Mouse (Mus musculus): ENCODE data around the gene Ttc41. TPM values are rescaled to one million over a fixed set of nuclear protein-coding genes. Genes with fewer than 3 reads are reported as not detected.

Gene Ttc41
- polyA plus RNA-seq, 1 experiment from 2014 or later, result 2.2 TPM

DNA sequence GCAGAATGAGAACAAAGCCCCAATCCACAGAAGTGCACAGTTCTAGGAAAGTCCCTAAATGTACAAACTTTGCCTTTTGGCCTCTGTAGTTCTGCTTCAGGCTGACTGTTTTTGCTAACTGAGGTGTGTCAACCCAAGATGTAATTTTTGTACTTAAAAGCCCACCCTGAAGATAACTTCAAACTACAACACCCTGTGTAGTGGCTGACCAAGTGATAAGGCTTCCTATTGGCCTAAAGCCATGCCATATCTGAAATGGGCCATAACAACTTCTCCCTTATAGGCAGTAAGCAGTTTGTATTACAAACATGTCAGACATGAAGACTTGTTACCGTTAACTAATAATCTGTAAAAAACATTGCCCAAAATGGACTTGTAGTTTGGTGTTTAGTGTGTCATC, 52.1 kb downstream of the Ttc41 start:
- WGBS, result 96% methylated on average over 1 of the region's 1 CpGs
- H3K4me1 ChIP-seq, result peaks cover 12% of the 10 kb centered on the region
- no peak for ATAC-seq (ENCODE audit: low FRiP score)
- no peaks in the 10 kb centered on the region for H3K36me3 ChIP-seq
- H3K27ac ChIP-seq (replicated peaks), result no peak overlapping the region
- H3K4me3 ChIP-seq (replicated peaks), result no peak overlapping the region
- no peak overlapping the region for H3K9ac ChIP-seq (replicated peaks)
- no peak overlapping the region for H3K4me2 ChIP-seq
- no peaks in the 10 kb centered on the region for H3K27me3 ChIP-seq (replicated peaks)
- no peaks in the 10 kb centered on the region for H3K9me3 ChIP-seq (replicated peaks)

GRCm38 (mm10) chr10:86758211-86758610, 52.6 kb downstream of the Ttc41 start:
- Histone ChIP-seq H3K27ac (replicated peaks) (no peak overlapping the region), H3K27me3 (replicated peaks) (no peaks in the 10 kb centered on the region)

GRCm38 (mm10) chr10:86761236-86761635, 55.6 kb downstream of the Ttc41 start:
- Histone ChIP-seq H3K9me3 (replicated peaks) (no peaks in the 10 kb centered on the region), H3K27ac (replicated peaks) (no peak overlapping the region), H3K27me3 (replicated peaks) (no peaks in the 10 kb centered on the region), H3K36me3 (no peaks in the 10 kb centered on the region), H3K9ac (replicated peaks) (no peak overlapping the region), H3K4me2 (no peak overlapping the region), H3K4me3 (replicated peaks) (no peak overlapping the region), H3K4me1 (peaks cover 12% of the 10 kb centered on the region)
- peak; percentile 28; the same call in 1 of the 2 replicates for ATAC-seq (ENCODE audit: low FRiP score)
- 61% methylated on average over 1 of the region's 1 CpGs for WGBS

More at GRCm38 (mm10) chr10:86758211-86758610, 52.6 kb downstream of the Ttc41 start:
- no peaks in the 10 kb centered on the region for H3K36me3 ChIP-seq
- WGBS, result 89% methylated on average over 6 of the region's 6 CpGs
- H3K4me1 ChIP-seq, result peaks cover 12% of the 10 kb centered on the region
- no peak overlapping the region for H3K4me2 ChIP-seq
- ATAC-seq (ENCODE audit: low FRiP score), result no peak
- no peak overlapping the region for H3K9ac ChIP-seq (replicated peaks)
- H3K4me3 ChIP-seq (replicated peaks), result no peak overlapping the region
- no peaks in the 10 kb centered on the region for H3K9me3 ChIP-seq (replicated peaks)

DNA sequence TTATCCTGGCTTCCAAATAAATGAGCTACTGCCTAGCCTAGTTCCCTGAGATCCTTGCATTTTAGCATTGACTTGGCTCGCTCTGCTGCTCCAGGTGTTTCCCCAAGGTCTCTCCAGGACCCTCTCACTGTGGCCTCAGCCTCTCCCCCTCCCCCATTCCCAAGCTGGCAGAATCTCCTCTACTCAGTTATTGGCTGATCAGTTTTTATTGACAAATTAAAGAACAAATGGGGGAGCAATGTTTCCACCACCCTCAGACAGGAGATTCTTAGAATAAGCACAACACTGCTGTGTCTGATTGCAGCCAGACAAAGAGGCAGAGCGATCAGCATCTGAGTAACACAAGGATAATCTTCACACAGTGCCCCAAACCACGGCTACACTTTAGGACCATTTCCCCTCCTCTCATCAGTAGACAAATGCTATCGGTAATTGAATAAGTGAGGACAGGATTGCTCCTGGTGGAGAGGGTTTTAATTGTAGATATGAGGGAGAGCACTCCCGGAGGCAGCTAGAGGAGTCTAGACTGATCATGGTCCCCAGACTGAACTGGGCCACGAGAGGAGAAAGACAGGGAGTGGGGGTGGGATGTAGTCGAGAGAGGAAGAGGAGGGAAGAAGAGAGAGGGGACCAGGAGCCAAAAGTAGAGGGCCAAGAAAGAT, 56.2 kb downstream of the Ttc41 start:
- H3K4me3 ChIP-seq (replicated peaks), result no peak overlapping the region
- peaks cover 12% of the 10 kb centered on the region for H3K4me1 ChIP-seq
- no peak overlapping the region for H3K9ac ChIP-seq (replicated peaks)
- peak; percentile 88 for ATAC-seq (ENCODE audit: low FRiP score)
- WGBS, result 19% methylated on average over 7 of the region's 7 CpGs
- H3K27ac ChIP-seq (replicated peaks), result peak overlapping the region; percentile 63
- no peaks in the 10 kb centered on the region for H3K27me3 ChIP-seq (replicated peaks)
- no peak overlapping the region for H3K4me2 ChIP-seq
- H3K36me3 ChIP-seq, result no peaks in the 10 kb centered on the region
- no peaks in the 10 kb centered on the region for H3K9me3 ChIP-seq (replicated peaks)

DNA sequence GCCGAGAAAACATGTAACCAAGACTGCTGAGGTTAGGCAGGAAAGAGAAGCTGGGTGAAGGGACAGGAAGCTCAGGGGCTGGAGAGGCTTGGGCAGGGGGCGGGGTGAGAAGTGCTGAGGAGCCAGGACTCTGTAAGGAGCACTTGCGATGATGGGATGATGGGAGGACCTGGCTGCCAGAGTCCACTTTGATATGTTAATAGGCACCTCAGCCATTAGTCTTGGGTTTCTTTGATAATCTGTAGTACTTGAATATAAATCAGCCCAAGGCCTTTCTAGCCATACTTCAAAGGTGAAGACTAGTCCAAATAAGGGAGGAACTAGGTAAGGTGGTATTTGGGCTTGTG, 56.7 kb downstream of the Ttc41 start:
- Histone ChIP-seq H3K36me3 (no peaks in the 10 kb centered on the region), H3K4me2 (no peak overlapping the region), H3K27ac (replicated peaks) (peak overlapping the region; percentile 63), H3K9ac (replicated peaks) (no peak overlapping the region), H3K27me3 (replicated peaks) (no peaks in the 10 kb centered on the region), H3K4me3 (replicated peaks) (no peak overlapping the region), H3K4me1 (peaks cover 12% of the 10 kb centered on the region), H3K9me3 (replicated peaks) (no peaks in the 10 kb centered on the region)
- whole genome bisulfite sequencing, result 38% methylated on average over 3 of the region's 3 CpGs
- ATAC-seq (ENCODE audit: low FRiP score), result 0 out of 2 replicates have a peak, but pooled peaks have one; percentile 2

GRCm38 (mm10) chr10:86763672-86764071, 58.1 kb downstream of the Ttc41 start, which contains the start of gene Gm49358:
TSS of gene Gm49358 (plus strand) at chr10:86763972.
- WGBS, result 93% methylated on average over 5 of the region's 5 CpGs

GRCm38 (mm10) chr10:86765344-86765966, 59.8 kb downstream of the Ttc41 start:
- H3K27ac ChIP-seq (replicated peaks), result no peak overlapping the region
- H3K27me3 ChIP-seq (replicated peaks), result no peaks in the 10 kb centered on the region
- no peaks in the 10 kb centered on the region for H3K36me3 ChIP-seq
- H3K9me3 ChIP-seq (replicated peaks), result no peaks in the 10 kb centered on the region
- H3K4me2 ChIP-seq, result no peak overlapping the region
- no peak for ATAC-seq (ENCODE audit: low FRiP score)
- H3K4me1 ChIP-seq, result peaks cover 12% of the 10 kb centered on the region
- H3K9ac ChIP-seq (replicated peaks), result no peak overlapping the region
- 83% methylated on average over 4 of the region's 4 CpGs for WGBS
- H3K4me3 ChIP-seq (replicated peaks), result no peak overlapping the region

More at GRCm38 (mm10) chr10:86763672-86764071, 58.1 kb downstream of the Ttc41 start, which contains the start of gene Gm49358:
- Histone ChIP-seq H3K27ac (replicated peaks) (no peak within 1 kb of the TSS), H3K36me3 (no peaks in the 10 kb centered on the region), H3K4me3 (replicated peaks) (no peak within 1 kb of the TSS), H3K9ac (replicated peaks) (no peak within 1 kb of the TSS), H3K4me1 (peaks cover 12% of the 10 kb centered on the region), H3K9me3 (replicated peaks) (no peaks in the 10 kb centered on the region), H3K27me3 (replicated peaks) (no peaks in the 10 kb centered on the region), H3K4me2 (no peak within 1 kb of the TSS)
- ATAC-seq (ENCODE audit: low FRiP score), result no peak

DNA sequence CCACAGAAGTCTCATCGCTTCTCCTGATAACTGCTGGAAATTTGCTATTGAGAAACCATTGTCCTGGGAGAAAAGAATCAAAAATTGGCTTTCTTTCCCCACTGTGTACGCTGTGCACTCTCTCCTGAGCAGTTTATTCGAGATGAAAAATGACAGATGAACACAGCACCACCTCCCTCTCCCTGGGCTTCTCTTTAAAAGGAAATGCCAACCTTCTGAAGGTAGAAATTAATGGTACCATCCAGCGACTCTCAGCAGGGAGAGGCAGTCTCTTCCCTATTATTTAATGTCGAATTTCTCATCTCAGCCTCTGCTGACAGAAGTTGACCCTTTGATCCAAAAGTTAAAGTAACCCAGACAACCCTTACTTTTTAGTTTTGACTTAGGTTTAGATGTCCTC, 63.6 kb downstream of the Ttc41 start:
- Histone ChIP-seq H3K36me3 (no peaks in the 10 kb centered on the region), H3K27me3 (replicated peaks) (no peaks in the 10 kb centered on the region), H3K9ac (replicated peaks) (no peak overlapping the region), H3K4me3 (replicated peaks) (no peak overlapping the region), H3K4me1 (no peaks in the 10 kb centered on the region), H3K4me2 (no peak overlapping the region), H3K9me3 (replicated peaks) (no peaks in the 10 kb centered on the region), H3K27ac (replicated peaks) (no peak overlapping the region)
- ATAC-seq (ENCODE audit: low FRiP score), result no peak
- WGBS, result 57% methylated on average over 5 of the region's 5 CpGs

DNA sequence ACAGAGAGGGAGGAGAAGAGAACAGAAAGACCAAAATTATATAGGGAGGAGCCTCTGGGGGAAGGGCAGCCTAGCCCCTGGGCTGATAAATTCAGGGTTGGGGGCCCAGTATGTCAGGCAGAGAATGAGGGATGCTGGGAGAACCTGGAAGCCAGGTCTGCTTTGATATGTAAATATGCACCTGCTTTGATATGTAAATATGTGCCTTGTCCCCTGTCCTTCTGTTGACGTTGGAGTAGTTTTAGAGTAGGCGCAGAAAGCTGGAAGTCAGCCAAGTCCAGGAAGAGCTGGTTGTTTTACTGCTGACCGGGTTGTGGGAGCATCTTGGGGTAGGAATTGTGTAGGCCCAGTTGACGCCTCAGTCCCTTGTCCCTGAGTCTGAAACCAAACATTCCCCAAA, 64.2 kb downstream of the Ttc41 start:
- H3K36me3 ChIP-seq, result no peaks in the 10 kb centered on the region
- H3K9ac ChIP-seq (replicated peaks), result no peak overlapping the region
- no peaks in the 10 kb centered on the region for H3K27me3 ChIP-seq (replicated peaks)
- no peaks in the 10 kb centered on the region for H3K4me1 ChIP-seq
- no peak overlapping the region for H3K4me3 ChIP-seq (replicated peaks)
- no peak for ATAC-seq (ENCODE audit: low FRiP score)
- H3K9me3 ChIP-seq (replicated peaks), result no peaks in the 10 kb centered on the region
- 15% methylated on average over 4 of the region's 4 CpGs for WGBS
- no peak overlapping the region for H3K4me2 ChIP-seq
- H3K27ac ChIP-seq (replicated peaks), result no peak overlapping the region

DNA sequence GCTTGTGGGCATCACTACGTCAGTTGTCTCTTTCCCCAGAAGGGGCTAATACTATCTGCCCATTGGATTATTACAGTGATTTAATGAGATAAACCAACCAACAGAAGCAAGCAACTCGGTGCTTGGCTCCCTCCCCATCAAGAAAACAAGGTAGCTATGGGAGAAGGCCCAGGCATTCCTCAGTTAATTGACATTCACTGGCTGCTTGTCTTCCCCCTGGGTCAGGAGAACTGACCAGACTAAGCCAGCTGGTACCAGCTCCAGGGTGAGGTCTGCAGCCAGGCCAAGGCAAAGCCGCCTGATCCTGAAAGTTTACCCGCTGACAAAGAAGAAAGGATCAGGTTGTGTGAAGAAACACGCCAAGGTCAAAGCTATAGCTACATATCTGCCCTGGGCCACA, 66.1 kb downstream of the Ttc41 start:
- 76% methylated on average over 5 of the region's 5 CpGs for WGBS
- no peaks in the 10 kb centered on the region for H3K27me3 ChIP-seq (replicated peaks)

DNA sequence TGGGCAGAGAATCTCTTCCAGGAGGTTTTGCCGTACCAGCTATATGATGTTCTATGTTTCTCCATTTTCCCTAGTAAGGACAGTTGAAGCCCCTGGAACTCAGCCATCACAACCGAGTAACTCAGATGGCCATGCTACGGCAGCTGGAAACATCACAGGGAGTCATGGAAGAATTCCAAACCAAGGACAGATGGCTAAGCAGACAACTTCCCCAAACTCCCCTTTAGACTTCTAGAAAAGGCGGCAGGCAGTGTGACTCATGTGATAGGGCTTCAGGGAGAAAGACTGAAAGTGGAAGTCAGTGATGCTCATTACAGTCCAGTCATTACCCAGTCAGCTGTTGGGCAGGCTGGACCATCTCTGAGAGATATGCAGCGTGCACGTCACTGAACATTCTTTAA, 66.6 kb downstream of the Ttc41 start:
- no peak for ATAC-seq (ENCODE audit: low FRiP score)
- WGBS, result 54% methylated on average over 6 of the region's 6 CpGs

More for the DNA sequence above, 66.1 kb downstream of the Ttc41 start:
- Histone ChIP-seq H3K4me3 (replicated peaks) (no peak overlapping the region), H3K36me3 (no peaks in the 10 kb centered on the region), H3K4me2 (no peak overlapping the region), H3K9me3 (replicated peaks) (no peaks in the 10 kb centered on the region), H3K9ac (replicated peaks) (no peak overlapping the region), H3K27ac (replicated peaks) (no peak overlapping the region), H3K4me1 (no peaks in the 10 kb centered on the region)
- no peak for ATAC-seq (ENCODE audit: low FRiP score)

GRCm38 (mm10) chr10:86773360-86773759, 67.7 kb downstream of the Ttc41 start:
- H3K4me3 ChIP-seq (replicated peaks), result no peak overlapping the region
- no peak overlapping the region for H3K4me2 ChIP-seq
- no peaks in the 10 kb centered on the region for H3K36me3 ChIP-seq
- WGBS, result 28% methylated on average over 4 of the region's 4 CpGs
- no peak overlapping the region for H3K9ac ChIP-seq (replicated peaks)
- no peak for ATAC-seq (ENCODE audit: low FRiP score)
- peaks cover 9% of the 10 kb centered on the region for H3K4me1 ChIP-seq
- H3K9me3 ChIP-seq (replicated peaks), result no peaks in the 10 kb centered on the region
- no peak overlapping the region for H3K27ac ChIP-seq (replicated peaks)
- H3K27me3 ChIP-seq (replicated peaks), result no peaks in the 10 kb centered on the region

More for the DNA sequence above, 66.6 kb downstream of the Ttc41 start:
- H3K9me3 ChIP-seq (replicated peaks), result no peaks in the 10 kb centered on the region
- no peaks in the 10 kb centered on the region for H3K27me3 ChIP-seq (replicated peaks)
- H3K9ac ChIP-seq (replicated peaks), result no peak overlapping the region
- H3K27ac ChIP-seq (replicated peaks), result no peak overlapping the region
- no peaks in the 10 kb centered on the region for H3K4me1 ChIP-seq
- H3K36me3 ChIP-seq, result no peaks in the 10 kb centered on the region
- H3K4me3 ChIP-seq (replicated peaks), result no peak overlapping the region
- no peak overlapping the region for H3K4me2 ChIP-seq
